Mouse (Mus musculus) v-Abl transformed pro-B cells (cell line): ENCODE measurements around the gene Mrpl33.
"Not testable (repeated sequence)": the region's sequence is repeated elsewhere in the genome, so short reads cannot be mapped to it uniquely, and the experiment has no call there.

Experiments
- in situ Hi-C, 2 experiments: fragments of 400-800 bp; cut with MboI; formaldehyde crosslinking; loops; one replicate each; pipeline ENCODE4 v1.15.1; 2025; ENCODE audit not compliant: unreplicated experiment in 2 of 2

Mrpl33 gene

DNA sequence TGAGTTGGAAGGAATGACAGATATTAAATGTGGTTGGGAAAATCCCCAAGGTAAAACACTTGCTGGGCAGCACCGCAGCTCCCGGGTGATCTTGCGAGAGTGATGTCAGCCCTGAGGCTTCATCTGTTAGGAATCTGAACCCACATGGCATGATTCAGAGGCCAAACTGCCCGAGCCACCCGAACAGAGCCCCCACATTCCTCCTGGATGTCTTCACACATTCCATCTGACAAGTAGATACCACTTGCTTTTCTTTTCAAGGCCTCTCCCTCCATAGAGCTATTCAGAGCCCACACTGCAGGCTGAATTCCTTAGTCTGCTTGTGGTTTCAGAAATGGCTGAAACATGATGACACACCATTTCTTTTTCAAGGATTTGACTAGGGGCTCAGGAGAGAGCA, 33.3 kb downstream of the Mrpl33 start:
- in situ Hi-C loops = no loop called here

DNA sequence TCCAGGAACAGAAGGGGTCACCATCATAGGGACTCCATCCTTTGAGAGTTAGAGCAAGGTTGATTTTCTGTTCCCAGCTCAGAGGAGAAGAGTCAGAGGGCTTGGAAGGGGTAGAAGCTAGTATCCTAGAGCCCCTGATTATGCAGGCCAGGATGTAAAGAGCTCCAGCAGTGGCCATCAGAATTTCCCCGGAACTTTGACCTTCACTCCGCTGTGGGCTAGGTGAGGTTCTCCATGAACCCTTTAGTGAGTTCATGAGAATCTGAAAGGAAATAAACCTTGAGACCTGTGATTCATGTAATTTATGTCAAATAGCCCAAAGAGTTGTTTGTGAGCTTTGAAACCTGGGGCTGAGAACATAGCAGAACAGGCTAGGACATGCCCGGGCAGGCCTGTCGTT, 34.4 kb downstream of the Mrpl33 start:
- in situ Hi-C loops = not testable (repeated sequence)

DNA sequence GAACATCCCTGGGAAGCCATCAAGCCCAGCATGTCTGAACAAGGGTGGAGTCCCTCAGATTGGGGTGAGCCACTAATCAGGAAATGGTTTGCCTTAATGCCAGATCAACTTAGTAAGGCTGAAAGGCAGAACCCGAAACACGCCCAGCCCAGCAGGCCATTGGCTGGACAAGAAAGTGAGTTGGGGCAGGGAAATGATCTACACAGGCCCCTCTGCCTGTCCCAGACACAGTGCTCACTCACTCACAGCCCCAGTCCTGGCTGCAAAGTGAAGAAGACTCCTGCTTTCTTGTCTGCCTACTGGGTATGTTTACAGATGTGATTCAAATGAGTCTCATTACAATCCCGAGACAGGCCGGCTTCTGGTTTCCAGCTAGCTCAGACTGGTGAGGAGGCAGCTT, 37.4 kb downstream of the Mrpl33 start:
- in situ Hi-C loops = no loop called here

DNA sequence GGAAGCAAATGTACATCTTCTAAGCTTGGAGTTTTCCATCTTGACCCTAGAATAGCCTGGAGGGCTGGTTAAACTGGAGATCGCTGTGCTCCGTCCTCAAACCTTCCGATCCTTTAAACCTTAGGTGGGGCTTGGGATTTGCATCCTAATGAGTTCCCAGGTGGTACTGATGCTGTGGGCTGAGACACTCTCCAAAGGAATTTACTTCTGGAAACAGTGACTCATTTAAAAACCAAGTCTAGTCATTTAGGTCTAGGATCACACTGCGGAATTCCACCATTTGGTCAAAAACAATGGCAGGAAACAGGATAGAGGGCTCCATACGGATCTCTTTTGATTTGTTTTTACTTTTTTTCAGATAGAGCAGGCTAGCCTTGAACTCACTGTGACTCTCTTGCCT, 37.9 kb downstream of the Mrpl33 start:
- in situ Hi-C loops = no loop called here

DNA sequence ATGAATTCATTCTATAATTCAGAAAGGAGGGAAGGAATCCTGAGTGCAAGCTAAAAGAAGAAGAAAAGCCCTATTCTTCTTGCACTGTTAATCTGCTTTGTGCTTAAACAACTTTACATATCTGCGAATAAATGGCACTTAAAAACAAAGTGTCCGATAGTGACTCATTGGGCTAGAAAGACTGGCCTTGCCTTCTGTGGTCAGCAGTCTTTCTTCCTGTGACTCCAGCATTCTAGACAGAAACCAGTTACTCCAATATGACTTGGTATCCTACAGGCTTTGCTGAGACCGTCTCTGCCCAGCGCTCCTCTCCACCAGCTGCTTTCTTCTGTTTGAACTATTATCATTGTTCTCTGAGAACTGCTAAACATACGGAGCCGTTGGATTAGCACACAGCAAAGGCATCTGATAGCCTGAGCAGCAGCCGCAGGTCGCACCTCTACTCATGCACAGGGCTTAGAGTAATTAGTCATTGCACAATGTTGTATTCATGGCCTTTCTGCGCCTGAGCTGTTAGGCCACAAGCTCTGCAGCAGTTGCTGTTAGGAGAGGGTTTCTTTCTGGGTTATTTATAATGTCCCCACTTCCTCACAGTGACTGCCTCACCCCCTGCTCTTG, 40.0 kb downstream of the Mrpl33 start:
- in situ Hi-C loops = no loop called here

DNA sequence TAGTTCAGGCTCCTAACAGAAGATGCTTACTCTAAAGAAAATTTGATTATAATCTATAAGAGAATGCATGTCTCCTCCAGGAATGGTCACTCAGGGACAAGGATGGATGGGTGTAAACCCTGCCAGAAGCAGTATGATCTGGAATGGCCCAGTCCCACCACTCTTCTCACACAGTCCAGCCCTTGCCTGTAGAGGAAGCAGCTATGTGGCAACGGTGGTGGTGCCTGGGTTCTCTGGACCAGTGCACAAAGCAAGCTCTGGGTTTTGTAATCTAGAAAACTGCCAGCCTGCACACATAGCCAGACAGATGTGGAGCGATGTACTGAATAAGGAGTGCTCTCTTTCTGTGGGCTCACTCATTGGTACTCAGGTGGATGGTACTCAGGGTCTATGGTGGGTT, 43.8 kb downstream of the Mrpl33 start:
- in situ Hi-C loops = no loop called here

DNA sequence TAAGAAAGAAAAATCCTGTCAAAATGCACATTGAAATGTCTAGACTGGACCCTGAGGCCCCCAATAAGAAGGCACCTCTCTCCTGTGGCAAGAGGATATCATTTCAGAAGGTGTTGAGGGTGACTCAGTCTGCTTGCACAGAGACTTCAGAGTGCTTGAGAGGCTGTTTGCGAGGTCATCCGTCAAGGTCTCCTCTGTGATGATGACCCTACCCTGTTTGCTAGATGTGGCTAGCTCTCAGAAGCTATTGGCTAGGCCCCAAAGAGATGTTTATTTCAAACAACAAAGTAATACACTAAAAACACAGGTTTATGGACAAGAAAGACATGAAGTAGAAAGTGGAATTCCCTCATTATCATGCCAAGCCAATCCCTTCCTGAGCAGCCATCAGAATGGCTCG, 45.6 kb downstream of the Mrpl33 start:
- in situ Hi-C loops = no loop called here

DNA sequence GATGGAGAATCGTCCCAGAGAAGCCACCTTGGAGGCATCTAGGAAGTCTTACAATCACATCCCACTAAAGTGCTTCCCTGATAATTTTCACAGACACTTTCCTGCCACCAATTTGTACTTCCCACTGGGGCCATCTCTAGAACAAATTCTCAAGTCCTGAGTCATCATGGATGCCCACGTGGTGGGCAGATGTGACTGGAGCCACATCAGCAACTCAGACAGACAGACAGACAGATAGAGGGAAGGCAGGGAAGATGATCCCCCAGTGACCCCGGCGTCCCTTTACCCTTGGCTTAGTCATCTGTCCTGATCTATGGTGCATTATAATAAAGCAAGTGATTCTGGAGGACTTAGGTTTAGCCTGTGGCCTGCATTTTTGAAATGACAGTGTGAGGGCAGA, 47.5 kb downstream of the Mrpl33 start:
- in situ Hi-C loops = no loop called here

DNA sequence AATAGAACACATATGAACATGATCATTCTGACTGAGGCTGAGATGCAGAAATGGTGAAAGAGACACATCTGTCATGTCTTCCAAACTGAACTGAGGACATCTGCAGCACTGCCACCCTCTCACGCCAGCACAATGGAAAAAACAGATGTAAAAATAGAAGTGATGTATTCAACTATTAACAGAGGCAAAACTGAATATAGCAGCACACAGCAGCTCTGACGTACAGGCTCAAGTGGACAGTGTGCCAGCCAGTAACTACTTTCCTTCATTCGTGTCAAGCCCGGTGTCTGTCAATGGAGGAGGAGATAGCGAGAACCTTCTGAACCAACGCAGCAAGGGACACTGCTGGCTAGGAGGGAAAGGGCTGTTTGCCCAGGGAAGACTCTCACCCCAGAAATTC, 48.1 kb downstream of the Mrpl33 start:
- in situ Hi-C loops = no loop called here

DNA sequence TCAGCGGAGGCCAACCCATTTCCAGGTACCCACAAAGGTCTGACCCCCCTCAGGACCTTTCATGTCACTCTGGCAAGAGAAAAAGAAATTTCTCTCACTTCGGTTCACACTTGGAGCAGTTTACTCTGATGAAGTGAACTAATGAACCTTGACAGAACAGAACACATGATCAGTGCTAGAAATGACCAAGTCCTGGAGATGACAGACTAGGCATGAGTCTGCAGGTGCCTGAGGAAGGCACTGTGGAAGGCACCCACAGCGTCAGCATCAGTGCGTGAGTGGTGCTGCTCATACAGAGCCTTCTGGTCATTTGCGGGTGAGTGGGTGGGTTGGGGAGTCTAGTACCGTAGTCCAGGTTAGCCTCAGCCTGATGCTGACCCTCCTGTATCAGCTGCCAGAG, 49.1 kb downstream of the Mrpl33 start:
- in situ Hi-C loops = no loop called here

DNA sequence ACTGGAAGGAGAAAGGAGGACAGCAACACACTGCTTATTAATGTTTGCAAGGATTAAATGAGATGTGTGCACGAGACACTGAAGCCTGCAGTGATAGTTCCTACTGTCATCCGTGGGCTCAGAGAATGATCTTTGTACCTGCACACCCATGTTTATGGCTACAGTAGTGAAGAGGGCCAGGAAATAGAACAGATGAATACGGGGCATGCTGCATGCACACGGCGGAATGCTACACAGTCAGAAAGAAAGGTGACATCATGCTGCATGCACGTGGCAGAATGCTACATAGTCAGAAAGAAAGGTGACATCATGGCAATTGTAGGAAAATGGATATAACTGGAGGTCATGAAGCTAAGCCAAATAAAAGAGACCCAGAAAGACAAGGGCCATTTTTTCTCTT, 49.8 kb downstream of the Mrpl33 start:
- in situ Hi-C loops = no loop called here

DNA sequence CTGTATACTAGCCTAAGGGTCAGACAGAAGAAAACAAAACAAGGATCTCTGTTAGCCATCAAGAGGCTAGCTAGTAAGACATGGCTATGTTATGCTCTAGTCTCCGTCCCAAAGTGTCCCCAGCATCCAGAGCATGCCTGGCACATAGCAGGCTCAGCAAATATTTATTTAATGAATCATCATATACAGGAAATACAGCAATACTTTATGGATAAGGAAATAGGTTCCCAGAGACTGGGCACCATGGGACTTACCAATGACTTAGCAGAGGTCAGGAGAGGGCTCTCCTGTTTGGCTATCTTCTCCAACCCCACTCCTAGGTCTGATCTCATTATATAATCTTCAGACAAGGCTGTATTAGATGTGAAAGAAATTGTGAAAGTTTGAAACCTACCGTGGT, 50.6 kb downstream of the Mrpl33 start:
- in situ Hi-C loops = no loop called here

DNA sequence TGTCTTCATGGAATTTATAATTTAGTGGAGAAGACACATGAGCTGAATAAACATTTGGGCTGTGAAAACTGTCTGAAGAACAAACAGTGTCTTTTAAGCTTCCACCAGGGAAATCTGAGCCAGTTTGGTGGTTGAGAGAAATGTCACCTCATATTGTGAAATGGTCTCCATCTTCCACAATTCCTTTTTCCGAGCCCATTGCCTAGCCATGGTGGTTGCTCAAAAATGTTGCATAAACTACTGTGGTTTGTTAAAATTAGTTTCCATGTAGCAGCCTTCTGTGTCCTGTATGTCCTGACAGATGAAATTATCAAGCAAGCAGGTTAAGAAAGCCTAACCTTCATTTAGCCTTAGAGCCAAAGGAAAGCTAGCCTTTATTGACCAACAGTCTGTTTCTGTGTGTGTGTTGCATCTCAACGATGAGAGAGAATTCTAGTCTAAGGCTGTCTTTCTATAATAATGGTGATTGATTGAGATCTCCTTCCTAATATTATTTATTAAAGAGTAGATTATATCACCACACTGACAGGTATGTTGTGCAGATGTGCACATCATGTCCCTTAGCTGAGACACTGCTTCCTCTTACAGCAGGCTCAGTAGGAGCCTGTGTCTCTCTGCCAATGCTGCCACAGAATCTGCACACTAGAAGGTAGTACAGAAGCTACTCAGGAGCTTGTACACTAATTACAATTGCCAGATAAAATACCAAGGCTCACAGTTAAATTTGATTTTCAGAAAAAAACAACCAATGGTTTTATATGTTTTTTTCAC, 54.0 kb downstream of the Mrpl33 start:
- in situ Hi-C loops = no loop called here

DNA sequence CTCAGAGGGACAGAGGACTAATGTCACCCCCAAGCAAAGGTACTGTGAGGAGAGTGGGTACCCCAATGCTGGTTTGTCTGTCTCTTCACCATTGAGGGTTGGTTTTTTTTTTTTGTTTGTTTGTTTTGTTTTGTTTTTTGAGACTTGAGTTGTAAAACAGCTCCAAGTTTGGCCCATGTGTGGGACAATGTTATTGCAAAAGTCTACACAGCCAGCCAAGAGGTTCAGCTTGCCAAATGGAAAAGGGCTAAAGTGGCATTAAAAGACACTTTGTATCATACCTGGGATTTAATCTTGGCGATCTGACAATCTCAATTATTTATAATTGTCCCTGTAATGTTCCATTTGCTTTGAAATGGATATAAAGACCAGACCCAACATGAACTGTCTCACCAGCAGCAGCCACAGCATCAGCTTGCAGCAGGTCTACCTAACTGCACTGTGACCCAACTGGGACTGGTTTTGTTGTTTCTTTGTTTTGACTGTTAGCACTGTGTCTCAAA, 59.0 kb downstream of the Mrpl33 start:
- in situ Hi-C loops = no loop called here

DNA sequence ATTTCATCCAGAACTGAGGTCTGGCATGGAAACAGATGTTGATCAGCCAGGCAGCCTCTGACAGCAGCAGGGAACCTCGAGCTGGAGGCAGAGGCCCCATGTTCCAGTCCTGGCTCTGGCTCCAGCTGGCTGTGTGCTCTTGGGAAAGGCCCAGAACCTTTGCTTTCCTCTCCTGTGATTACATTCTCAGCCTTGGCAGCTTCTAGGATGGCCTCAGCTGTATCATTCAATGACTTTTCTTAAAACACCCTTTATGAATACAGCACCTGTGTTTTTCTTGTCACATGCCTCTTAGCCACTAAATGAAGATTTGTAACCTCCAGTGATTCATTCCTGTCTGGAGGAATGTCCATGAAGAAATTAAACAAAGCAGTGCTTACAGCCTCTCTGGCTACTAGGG, 69.4 kb downstream of the Mrpl33 start:
- in situ Hi-C loops = no loop called here

DNA sequence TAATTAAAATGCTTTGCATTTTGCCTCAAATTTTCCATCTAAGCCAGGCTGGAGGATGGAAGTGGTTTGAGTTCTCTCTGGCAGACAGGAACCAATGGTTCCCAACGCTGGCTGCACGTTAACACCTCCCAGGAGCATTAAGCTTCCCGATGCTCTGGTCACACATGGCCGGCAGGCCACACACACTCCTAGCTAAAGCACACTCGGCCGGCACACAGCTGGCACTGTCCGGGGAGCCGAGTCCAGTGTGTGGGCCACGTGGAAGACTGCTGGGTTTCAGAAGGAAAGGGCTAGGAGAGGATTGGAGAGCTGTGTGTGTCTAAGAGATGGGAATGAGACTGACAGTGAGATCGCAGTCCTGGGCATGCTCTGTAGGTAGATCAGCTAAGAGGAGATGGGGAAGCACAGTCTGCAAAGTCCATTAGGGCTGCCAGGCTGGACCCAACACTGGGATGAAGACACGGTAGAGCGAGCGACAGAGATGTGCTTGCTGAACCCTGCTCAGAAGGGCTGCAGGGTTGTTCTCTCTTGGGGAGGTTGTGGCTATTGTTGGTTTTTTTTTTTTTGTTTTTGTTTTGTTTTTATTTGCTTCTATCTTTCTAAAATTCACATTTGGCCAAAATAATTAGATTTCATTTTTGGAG, 71.7 kb downstream of the Mrpl33 start:
- in situ Hi-C loops = no loop called here

DNA sequence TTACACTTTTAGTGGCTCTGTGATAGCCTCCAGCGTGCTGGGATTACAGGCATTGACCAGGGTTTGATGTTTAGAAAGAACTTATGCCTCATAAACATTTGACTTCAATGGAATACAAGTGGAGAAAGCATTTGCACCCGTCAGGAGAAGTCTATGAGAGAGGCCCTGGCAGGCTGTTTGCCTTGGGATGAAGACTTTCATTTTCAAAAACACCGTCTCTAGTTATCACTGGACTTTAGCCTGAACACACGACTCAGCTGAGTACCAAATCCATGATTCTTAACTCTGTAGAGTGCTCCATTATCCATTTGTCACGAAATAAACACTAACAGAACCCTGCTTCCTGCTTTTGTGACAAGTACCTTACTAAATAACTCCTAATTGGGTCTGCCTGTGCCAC, 73.2 kb downstream of the Mrpl33 start:
- in situ Hi-C loops = no loop called here

DNA sequence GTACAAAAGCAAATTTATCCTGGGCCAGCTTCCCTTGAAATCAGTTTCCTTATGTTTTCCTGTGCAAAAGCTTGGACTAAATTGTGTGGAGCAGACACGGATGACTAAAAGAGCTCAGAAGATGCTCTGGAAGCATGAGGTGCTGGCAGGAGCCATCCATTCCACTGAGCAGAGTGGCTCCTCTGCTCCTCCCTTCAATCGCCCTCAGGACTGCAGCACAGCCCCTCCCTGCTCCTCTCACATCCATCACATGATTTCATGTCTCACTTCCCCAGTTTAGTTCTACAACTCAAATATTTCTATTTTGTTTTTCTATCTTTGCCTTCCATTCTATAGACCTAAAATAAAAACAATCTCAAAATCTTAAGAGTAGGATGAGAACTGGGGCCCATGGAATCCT, 74.4 kb downstream of the Mrpl33 start:
- in situ Hi-C loops = no loop called here

DNA sequence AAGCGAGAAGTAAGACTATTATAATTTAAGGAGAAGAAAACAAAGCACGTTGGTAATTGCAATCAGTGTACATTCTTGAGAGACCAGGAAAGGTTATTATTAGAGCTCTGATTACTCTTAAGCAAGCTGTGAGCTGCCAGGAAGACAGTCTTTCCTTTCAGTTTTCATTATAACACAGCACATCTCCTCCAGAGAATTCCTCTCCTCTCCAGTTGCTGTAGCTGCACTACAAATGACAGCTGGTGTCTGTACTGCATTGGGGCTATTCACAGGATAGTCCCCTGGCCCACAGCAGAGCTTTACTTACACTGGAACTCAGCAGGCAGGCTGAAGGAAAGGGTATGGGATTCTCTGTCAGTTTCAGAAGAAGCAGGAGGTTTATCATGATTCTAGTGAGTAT, 76.7 kb downstream of the Mrpl33 start:
- in situ Hi-C loops = no loop called here

DNA sequence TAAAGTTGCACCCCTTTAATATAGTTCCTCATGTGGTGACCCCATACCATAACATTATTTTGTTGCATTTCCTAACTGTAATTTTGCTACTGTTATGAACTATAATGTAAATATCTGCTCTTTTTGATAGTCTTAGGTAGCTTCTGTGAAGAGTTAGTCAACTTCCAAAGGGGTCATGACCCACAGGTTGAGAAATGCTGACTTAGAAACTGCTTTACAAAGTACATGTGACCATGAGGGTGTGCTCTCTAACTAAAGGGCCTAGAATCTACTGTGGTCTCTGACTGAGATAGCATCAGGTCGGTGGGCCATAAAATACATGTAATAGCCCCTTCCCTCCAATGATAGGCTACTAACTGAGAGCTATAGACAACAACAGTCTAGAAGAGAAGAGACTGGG, 81.3 kb downstream of the Mrpl33 start:
- in situ Hi-C loops = no loop called here

DNA sequence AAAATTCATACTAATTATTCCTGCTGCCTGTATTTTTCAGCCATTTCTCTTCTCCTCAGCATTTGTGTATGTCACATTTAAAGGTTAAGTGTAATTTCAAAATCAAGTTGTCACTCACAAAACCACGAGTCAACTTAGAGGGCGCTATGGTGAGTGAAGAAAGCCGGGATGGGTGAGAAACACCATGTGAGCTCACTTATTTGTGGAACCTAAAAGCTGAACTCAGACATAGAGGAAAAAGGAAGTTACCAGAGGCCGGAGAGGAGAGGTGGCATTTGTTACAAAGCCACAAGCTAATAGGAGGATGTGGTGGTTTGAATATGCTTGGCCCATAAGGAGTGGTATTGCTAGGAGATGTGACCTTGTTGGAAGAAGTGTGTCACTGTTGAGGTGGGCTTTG, 83.4 kb downstream of the Mrpl33 start:
- in situ Hi-C loops = no loop called here

DNA sequence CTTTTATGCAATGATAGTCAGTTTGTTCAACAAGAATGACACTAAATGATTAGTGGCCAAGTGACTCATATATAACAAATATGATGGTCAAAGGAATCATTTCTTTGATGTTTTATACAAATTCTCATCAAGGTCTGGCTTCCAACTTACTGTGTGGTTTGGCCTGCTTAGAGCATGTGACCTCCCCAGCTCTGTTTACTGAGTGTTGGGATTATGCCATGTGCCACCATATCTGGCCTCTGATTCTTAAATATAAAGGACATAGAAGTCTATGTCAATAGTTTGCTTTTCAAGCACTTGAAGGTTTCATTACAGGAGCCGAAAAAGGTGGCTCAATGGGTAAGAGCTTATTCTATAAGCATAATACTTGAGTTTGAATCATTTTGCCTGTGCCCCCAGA, 85.6 kb downstream of the Mrpl33 start:
- in situ Hi-C loops = no loop called here
